Mouse (Mus musculus): ENCODE data around the gene Ace3. TPM values are rescaled to one million over a fixed set of nuclear protein-coding genes. Genes with fewer than 3 reads are reported as not detected.
A peak's percentile ranks its signal among the peaks of the same experiment; 100 is the strongest.

The Ace3 gene
- not detected in 2 replicates for polyA plus RNA-seq (2014; fragmentation: Nextera tagmentation; extraction: Ambion mirVana)

DNA sequence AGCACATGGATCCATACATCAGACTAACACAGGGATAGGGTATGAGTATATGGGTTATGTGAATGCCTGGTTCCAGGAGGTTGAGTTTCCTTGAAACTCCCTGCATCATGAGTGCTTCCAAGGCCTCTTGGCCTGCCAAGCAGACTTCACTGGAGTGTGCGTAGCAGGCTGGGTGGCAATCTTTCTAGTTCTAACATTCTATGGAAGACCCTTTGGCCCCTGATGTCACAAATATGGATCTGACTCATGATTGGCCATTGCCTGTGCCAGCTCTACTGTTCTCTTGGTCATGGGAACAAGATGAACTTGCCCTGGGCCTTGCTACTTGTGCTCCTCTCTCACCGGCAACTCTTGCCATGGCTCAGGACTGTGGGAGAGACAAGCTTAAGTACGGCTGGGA, at the start of gene Ace3:
Gene Ace3 (plus strand): TSS at position 301 of the 400 bp plus-strand sequence.
- 87% methylated on average over 3 of the region's 3 CpGs for WGBS
- Histone ChIP-seq H3K27ac (replicated peaks; ENCODE audit: low read depth, low read length) (no peak within 1 kb of the TSS), H3K4me1 (ENCODE audit: control insufficient read depth, insufficient read depth, low read length) (no peaks in the 10 kb centered on the region), H3K4me2 (ENCODE audit: low read depth, severe bottlenecking) (no peak within 1 kb of the TSS), H3K36me3 (ENCODE audit: control insufficient read depth, insufficient read depth, low read length) (no peaks in the 10 kb centered on the region), H3K9ac (ENCODE audit: low read length) (no peak within 1 kb of the TSS), H3K9me3 (ENCODE audit: control insufficient read depth, low read length) (no peaks in the 10 kb centered on the region), H3K4me3 (ENCODE audit: low read depth, low read length) (no peak within 1 kb of the TSS), H3K27me3 (ENCODE audit: control insufficient read depth, insufficient read depth, low read length) (no peaks in the 10 kb centered on the region)
- no peak for DNase-seq (ENCODE audit: low spot score)
- no peak for ATAC-seq (ENCODE audit: insufficient number of reproducible peaks, low FRiP score, low TSS enrichment, low read depth)

DNA sequence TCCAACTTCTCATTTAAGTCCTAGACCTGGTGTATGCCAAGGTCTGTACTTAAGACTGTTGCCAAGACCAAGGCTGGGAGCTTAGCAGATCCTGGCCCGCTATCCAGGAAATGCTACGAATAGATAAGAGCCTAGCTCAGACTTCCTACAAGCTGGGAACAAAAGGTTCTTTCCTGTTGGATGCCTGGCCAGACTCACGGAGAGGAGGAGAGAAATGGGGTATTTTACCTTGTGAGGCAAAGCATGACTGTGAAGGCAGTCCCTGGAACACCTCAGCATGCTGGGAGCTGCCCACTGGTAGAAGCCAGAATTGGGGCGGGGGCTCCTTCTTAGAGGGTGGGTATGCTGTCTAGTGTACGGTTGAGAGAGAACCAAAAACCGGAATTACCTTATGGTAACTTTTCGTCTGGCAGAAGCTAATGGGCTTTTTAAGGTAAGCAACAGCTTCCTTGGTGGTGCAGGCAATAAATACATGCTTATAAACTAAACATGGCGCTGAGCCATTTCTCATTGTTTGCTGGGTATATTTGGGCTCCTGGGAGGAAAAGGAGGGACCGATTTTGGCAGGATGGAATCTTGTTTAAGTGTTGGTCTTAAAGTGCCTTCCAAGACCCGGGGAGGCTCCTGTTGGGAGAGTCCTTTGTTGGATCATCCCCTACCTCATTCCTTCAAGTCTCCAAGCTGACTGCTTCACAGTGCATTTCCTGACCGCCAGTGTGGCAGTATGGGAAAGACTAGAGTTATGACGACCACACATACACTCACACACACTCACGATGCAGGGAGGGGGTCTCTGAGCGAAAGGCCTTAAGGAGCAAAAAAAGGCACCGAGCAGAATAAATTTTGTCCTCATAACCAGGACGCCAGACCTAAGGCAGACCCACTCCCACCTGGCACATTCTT, 49.5 kb upstream of the Ace3 start:
- Histone ChIP-seq H3K36me3 (ENCODE audit: control insufficient read depth, insufficient read depth, low read length) (no peaks in the 10 kb centered on the region), H3K4me3 (ENCODE audit: low read depth, low read length) (no peak overlapping the region), H3K4me2 (ENCODE audit: low read depth, severe bottlenecking) (peak overlapping the region; percentile 86; the same call in 1 of the 2 replicates), H3K4me1 (ENCODE audit: control insufficient read depth, insufficient read depth, low read length) (0 out of 2 replicates have a peak, but pooled peaks cover 5% of the 10 kb centered on the region), H3K9me3 (ENCODE audit: control insufficient read depth, low read length) (no peaks in the 10 kb centered on the region), H3K27me3 (ENCODE audit: control insufficient read depth, insufficient read depth, low read length) (0 out of 2 replicates have a peak, but pooled peaks cover 3% of the 10 kb centered on the region), H3K27ac (replicated peaks; ENCODE audit: low read depth, low read length) (no peak overlapping the region), H3K9ac (ENCODE audit: low read length) (no peak overlapping the region)
- no peak for ATAC-seq (ENCODE audit: insufficient number of reproducible peaks, low FRiP score, low TSS enrichment, low read depth)
- WGBS = 83% methylated on average over 16 of the region's 16 CpGs
- DNase-seq (ENCODE audit: low spot score) = no peak

- H3K27ac ChIP-seq (replicated peaks; ENCODE audit: low read depth, low read length) = no peak overlapping the region
- no peak for DNase-seq (ENCODE audit: low spot score)
These were observed 47.8 kb upstream of the Ace3 start for GRCm38 (mm10) chr11:105946694-105947154.

DNA sequence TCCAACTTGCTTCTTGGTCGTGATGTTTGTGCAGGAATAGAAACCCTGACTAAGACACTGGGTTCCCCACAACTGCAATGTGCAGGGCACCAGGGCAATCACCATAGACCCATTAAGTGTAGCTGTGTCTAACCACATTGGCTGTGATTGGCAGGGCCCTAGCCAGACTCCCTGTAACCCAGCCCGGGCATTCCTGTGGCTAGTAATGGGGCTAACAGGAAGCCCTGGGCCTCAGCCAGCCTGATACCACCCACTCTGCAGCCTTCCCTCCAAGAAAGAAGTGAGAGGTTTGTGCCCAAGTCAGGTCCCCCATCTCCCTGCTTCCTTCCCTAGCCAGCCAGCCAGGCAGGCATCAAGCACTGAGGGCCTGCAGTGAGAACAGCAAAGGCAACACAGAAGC, 46.2 kb upstream of the Ace3 start:
- Histone ChIP-seq H3K27ac (replicated peaks; ENCODE audit: low read depth, low read length) (no peak overlapping the region), H3K4me3 (ENCODE audit: low read depth, low read length) (no peak overlapping the region), H3K27me3 (ENCODE audit: control insufficient read depth, insufficient read depth, low read length) (0 out of 2 replicates have a peak, but pooled peaks cover 3% of the 10 kb centered on the region), H3K9me3 (ENCODE audit: control insufficient read depth, low read length) (no peaks in the 10 kb centered on the region), H3K36me3 (ENCODE audit: control insufficient read depth, insufficient read depth, low read length) (no peaks in the 10 kb centered on the region), H3K4me2 (ENCODE audit: low read depth, severe bottlenecking) (no peak overlapping the region), H3K4me1 (ENCODE audit: control insufficient read depth, insufficient read depth, low read length) (0 out of 2 replicates have a peak, but pooled peaks cover 5% of the 10 kb centered on the region), H3K9ac (ENCODE audit: low read length) (no peak overlapping the region)
- DNase-seq (ENCODE audit: low spot score) (no peak), ATAC-seq (ENCODE audit: insufficient number of reproducible peaks, low FRiP score, low TSS enrichment, low read depth) (no peak)
- 74% methylated on average over 2 of the region's 2 CpGs for WGBS

More at GRCm38 (mm10) chr11:105946694-105947154, 47.8 kb upstream of the Ace3 start:
- ATAC-seq (ENCODE audit: insufficient number of reproducible peaks, low FRiP score, low TSS enrichment, low read depth) = no peak
- no peak overlapping the region for H3K4me3 ChIP-seq (ENCODE audit: low read depth, low read length)
- H3K4me1 ChIP-seq (ENCODE audit: control insufficient read depth, insufficient read depth, low read length) = 0 out of 2 replicates have a peak, but pooled peaks cover 5% of the 10 kb centered on the region
- H3K36me3 ChIP-seq (ENCODE audit: control insufficient read depth, insufficient read depth, low read length) = no peaks in the 10 kb centered on the region
- H3K27me3 ChIP-seq (ENCODE audit: control insufficient read depth, insufficient read depth, low read length) = 0 out of 2 replicates have a peak, but pooled peaks cover 3% of the 10 kb centered on the region
- no peak overlapping the region for H3K4me2 ChIP-seq (ENCODE audit: low read depth, severe bottlenecking)
- H3K9me3 ChIP-seq (ENCODE audit: control insufficient read depth, low read length) = no peaks in the 10 kb centered on the region
- WGBS = 43% methylated on average over 11 of the region's 11 CpGs
- H3K9ac ChIP-seq (ENCODE audit: low read length) = no peak overlapping the region

- ATAC-seq (ENCODE audit: insufficient number of reproducible peaks, low FRiP score, low TSS enrichment, low read depth) = no peak
- Histone ChIP-seq H3K9me3 (ENCODE audit: control insufficient read depth, low read length) (no peaks in the 10 kb centered on the region), H3K4me3 (ENCODE audit: low read depth, low read length) (no peak overlapping the region), H3K36me3 (ENCODE audit: control insufficient read depth, insufficient read depth, low read length) (no peaks in the 10 kb centered on the region), H3K4me2 (ENCODE audit: low read depth, severe bottlenecking) (no peak overlapping the region), H3K9ac (ENCODE audit: low read length) (no peak overlapping the region), H3K27ac (replicated peaks; ENCODE audit: low read depth, low read length) (no peak overlapping the region), H3K4me1 (ENCODE audit: control insufficient read depth, insufficient read depth, low read length) (no peaks in the 10 kb centered on the region), H3K27me3 (ENCODE audit: control insufficient read depth, insufficient read depth, low read length) (no peaks in the 10 kb centered on the region)
- DNase-seq (ENCODE audit: low spot score) = no peak
- WGBS = 74% methylated on average over 4 of the region's 4 CpGs
These were observed 44.0 kb upstream of the Ace3 start for GRCm38 (mm10) chr11:105950519-105950918.

DNA sequence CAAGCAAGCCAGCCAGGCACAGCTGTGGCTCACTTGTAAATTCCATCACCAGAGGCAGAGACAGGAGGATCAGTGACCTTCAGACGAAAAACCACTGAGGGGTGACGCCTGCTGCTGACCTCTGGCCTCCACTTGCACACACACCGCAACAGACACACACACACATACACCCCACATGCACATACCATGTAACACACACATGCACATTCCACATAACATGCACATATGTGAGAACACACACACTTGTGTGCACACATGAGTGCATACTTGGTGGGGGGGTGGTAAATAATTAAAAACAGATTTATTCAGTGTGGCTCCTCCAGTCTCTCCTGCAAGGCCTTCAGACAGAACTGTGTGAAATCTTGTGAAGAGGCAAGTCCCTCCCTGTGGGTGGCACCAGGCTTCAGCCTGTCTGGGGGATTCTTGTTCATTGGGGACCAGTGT, 42.9 kb upstream of the Ace3 start:
- 26% methylated on average over 3 of the region's 3 CpGs for WGBS
- H3K27me3 ChIP-seq (ENCODE audit: control insufficient read depth, insufficient read depth, low read length) = no peaks in the 10 kb centered on the region
- H3K4me3 ChIP-seq (ENCODE audit: low read depth, low read length) = no peak overlapping the region
- H3K4me2 ChIP-seq (ENCODE audit: low read depth, severe bottlenecking) = no peak overlapping the region
- no peaks in the 10 kb centered on the region for H3K4me1 ChIP-seq (ENCODE audit: control insufficient read depth, insufficient read depth, low read length)
- DNase-seq (ENCODE audit: low spot score) (no peak), ATAC-seq (ENCODE audit: insufficient number of reproducible peaks, low FRiP score, low TSS enrichment, low read depth) (no peak)
- no peaks in the 10 kb centered on the region for H3K36me3 ChIP-seq (ENCODE audit: control insufficient read depth, insufficient read depth, low read length)
- no peaks in the 10 kb centered on the region for H3K9me3 ChIP-seq (ENCODE audit: control insufficient read depth, low read length)
- no peak overlapping the region for H3K9ac ChIP-seq (ENCODE audit: low read length)
- no peak overlapping the region for H3K27ac ChIP-seq (replicated peaks; ENCODE audit: low read depth, low read length)

DNA sequence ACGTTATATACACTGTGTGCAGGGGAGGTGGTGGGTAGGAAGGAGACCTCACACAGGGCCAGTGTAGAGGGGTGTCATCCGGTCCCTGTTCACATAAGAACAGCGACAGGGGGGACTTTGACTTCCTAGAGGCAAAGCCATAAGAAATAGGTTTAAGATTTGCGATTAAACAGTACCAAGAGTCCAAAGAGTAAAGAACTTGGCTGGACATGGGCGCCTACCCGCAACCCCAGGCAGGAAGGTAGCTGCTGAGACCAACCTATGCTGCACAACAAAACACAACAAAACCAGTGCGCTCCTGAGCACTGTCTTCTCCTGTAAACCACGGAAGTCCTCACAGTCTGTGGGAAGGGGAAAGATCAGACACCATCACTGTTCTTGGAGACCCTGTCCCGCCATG, 42.4 kb upstream of the Ace3 start:
- Histone ChIP-seq H3K9me3 (ENCODE audit: control insufficient read depth, low read length) (no peaks in the 10 kb centered on the region), H3K36me3 (ENCODE audit: control insufficient read depth, insufficient read depth, low read length) (no peaks in the 10 kb centered on the region), H3K9ac (ENCODE audit: low read length) (no peak overlapping the region), H3K4me1 (ENCODE audit: control insufficient read depth, insufficient read depth, low read length) (no peaks in the 10 kb centered on the region), H3K4me3 (ENCODE audit: low read depth, low read length) (no peak overlapping the region), H3K27me3 (ENCODE audit: control insufficient read depth, insufficient read depth, low read length) (no peaks in the 10 kb centered on the region), H3K4me2 (ENCODE audit: low read depth, severe bottlenecking) (no peak overlapping the region), H3K27ac (replicated peaks; ENCODE audit: low read depth, low read length) (no peak overlapping the region)
- DNase-seq (ENCODE audit: low spot score) (no peak), ATAC-seq (ENCODE audit: insufficient number of reproducible peaks, low FRiP score, low TSS enrichment, low read depth) (no peak)
- 85% methylated on average over 9 of the region's 9 CpGs for WGBS

DNA sequence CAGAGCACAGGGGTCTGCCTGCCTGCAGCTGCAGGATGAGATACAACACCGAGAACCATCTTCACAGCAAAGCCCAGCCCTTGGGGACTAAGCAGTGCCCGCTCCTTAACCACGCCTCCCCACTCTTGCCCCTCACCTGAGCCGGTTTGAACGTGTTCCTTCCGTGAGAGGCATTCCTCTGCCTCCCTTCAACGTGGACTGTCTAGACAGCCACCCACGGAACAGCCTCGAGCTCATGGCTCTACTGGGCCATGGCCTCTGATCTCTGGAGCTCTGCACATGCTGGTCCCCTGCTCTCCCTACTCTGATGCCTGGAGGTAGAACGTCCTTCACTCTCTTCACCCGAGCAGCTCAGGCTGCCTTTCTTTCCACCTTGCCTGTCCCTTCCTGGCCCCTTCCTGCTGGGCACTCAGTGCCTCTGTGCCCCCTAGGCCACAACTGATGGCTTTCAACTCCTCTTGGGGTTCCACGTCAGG, 41.5 kb upstream of the Ace3 start, which contains the start of gene Cyb561:
Gene Cyb561 (minus strand): TSS at position 426 of the 476 bp plus-strand sequence.
- Histone ChIP-seq H3K27me3 (ENCODE audit: control insufficient read depth, insufficient read depth, low read length) (no peaks in the 10 kb centered on the region), H3K9ac (ENCODE audit: low read length) (no peak within 1 kb of the TSS), H3K36me3 (ENCODE audit: control insufficient read depth, insufficient read depth, low read length) (no peaks in the 10 kb centered on the region), H3K9me3 (ENCODE audit: control insufficient read depth, low read length) (no peaks in the 10 kb centered on the region), H3K4me1 (ENCODE audit: control insufficient read depth, insufficient read depth, low read length) (no peaks in the 10 kb centered on the region), H3K27ac (replicated peaks; ENCODE audit: low read depth, low read length) (no peak within 1 kb of the TSS), H3K4me2 (ENCODE audit: low read depth, severe bottlenecking) (no peak within 1 kb of the TSS), H3K4me3 (ENCODE audit: low read depth, low read length) (no peak within 1 kb of the TSS)
- peak; percentile 39; the same call in 1 of the 2 replicates for ATAC-seq (ENCODE audit: insufficient number of reproducible peaks, low FRiP score, low TSS enrichment, low read depth)
- no peak for DNase-seq (ENCODE audit: low spot score)
- 71% methylated on average over 12 of the region's 12 CpGs for WGBS
